Mouse (Mus musculus) spleen, adult 10 weeks (tissue): ENCODE results near the gene Cyp2ab1. TPM values are rescaled to one million over a fixed set of nuclear protein-coding genes. Genes with fewer than 3 reads are reported as not detected.

Experiments
- polyA plus RNA-seq: library from polyadenylated mRNA; stranded (reverse); fragments of 350-450 nt; fragmentation: Illumina TruSeq; extraction: RNeasy Lipid Tissue Mini Kit (QIAGEN cat#74804); gene quantifications from one replicate; pipeline ENCODE4 v1.2.3, GENCODE M21; 2015; ENCODE audit warnings: low replicate concordance; ENCODE audit not compliant: insufficient read depth

The Cyp2ab1 gene
- polyA plus RNA-seq = 0.70 TPM

DNA sequence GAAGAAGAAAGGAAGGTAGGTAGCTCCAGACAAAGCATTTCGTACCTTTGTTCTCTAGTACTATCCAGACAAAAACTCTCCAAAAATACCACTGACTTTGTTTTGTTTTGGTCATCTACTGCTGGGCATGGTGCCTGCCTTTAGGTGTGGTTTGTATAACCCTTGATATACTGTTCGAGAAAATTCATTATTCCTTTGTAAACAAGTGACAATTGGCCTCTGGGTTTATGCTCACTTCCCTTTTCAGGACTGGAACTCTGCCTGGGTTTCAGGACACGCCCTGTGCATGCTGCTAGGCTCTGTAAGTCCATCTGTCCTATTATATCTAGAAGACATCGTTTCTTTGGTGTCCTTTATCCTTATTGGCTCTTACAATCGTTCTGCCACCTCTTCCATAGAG is at the start of gene Cyp2ab1:
Gene Cyp2ab1 (minus strand): TSS at position 119 of the 400 bp plus-strand sequence.

GRCm38 (mm10) chr16:20301770-20302649 is 23.2 kb downstream of the Cyp2ab1 start, which contains the start of gene Parl:
TSS of gene Parl (minus strand) at chr16:20302387.

Other genes with a start within 250 kb of the Cyp2ab1 start
- gene Klhl24, start 227.9 kb downstream of the Cyp2ab1 start, polyA plus RNA-seq = 105 TPM
- gene Yeats2, start 184.3 kb downstream of the Cyp2ab1 start, polyA plus RNA-seq = 26.3 TPM
- 0.36 TPM for gene Map6d1, start 84.0 kb downstream of the Cyp2ab1 start, polyA plus RNA-seq
- 68.1 TPM for gene Parl, start 23.0 kb downstream of the Cyp2ab1 start, polyA plus RNA-seq
- gene Abcc5, start 101.0 kb upstream of the Cyp2ab1 start, polyA plus RNA-seq = 77.0 TPM
- gene Eif2b5, start 173.4 kb upstream of the Cyp2ab1 start, polyA plus RNA-seq = 44.1 TPM
- gene Dvl3, start 191.6 kb upstream of the Cyp2ab1 start, polyA plus RNA-seq = 19.2 TPM
- gene Ap2m1, start 210.1 kb upstream of the Cyp2ab1 start, polyA plus RNA-seq = 187 TPM
- 47.3 TPM for gene Abcf3, start 223.2 kb upstream of the Cyp2ab1 start, polyA plus RNA-seq